Mouse (Mus musculus) lung, adult 2 months (tissue): ENCODE results near the gene Araf. TPM values are rescaled to one million over a fixed set of nuclear protein-coding genes. Genes with fewer than 3 reads are reported as not detected.
"Not testable (repeated sequence)": the region's sequence is repeated elsewhere in the genome, so short reads cannot be mapped to it uniquely, and the experiment has no call there.

Source experiments
- DNase-seq: peaks from one replicate; pipeline ENCODE4 v3.0.0; 2022
- H3K4me1 ChIP-seq: fragments of 200-500 bp; 2 replicates; pipeline ENCODE4 v1.6.1; 2011; ENCODE audit warnings: low read length; ENCODE audit not compliant: control insufficient read depth, insufficient read depth
- H3K4me3 ChIP-seq: fragments of 200-500 bp; replicated peaks from 2 replicates; pipeline ENCODE3; 2011; ENCODE audit warnings: low read depth, mild to moderate bottlenecking, control low read depth, low read length; ENCODE audit errors: extremely low read depth
- CTCF ChIP-seq: fragments of 200-500 bp; IDR thresholded peaks from 2 replicates; pipeline ENCODE4 v1.5.1; 2011; ENCODE audit warnings: mild to moderate bottlenecking, low read length, control low read depth; ENCODE audit not compliant: insufficient read depth
- POLR2A ChIP-seq: fragments of 200-500 bp; IDR thresholded peaks from 2 replicates; pipeline ENCODE4 v1.6.1; 2011; ENCODE audit warnings: low read depth, mild to moderate bottlenecking, control low read depth, low read length, borderline replicate concordance; ENCODE audit errors: extremely low read depth
- WGBS: fragments of 180-500 bp; shearing (Covaris S2); methylation state at CpG from one replicate; pipeline ENCODE4 v1.1.7; 2018; 5-methylcytosine and 5-hydroxymethylcytosine counted together
- polyA plus RNA-seq: library from polyadenylated mRNA; depleted of rRNA; stranded (reverse); fragments of >200 nt; gene quantifications from 2 replicates; pipeline ENCODE4 v1.2.3, GENCODE M21; 2012

Araf gene
- polyA plus RNA-seq, 1 experiment: 167 TPM

DNA sequence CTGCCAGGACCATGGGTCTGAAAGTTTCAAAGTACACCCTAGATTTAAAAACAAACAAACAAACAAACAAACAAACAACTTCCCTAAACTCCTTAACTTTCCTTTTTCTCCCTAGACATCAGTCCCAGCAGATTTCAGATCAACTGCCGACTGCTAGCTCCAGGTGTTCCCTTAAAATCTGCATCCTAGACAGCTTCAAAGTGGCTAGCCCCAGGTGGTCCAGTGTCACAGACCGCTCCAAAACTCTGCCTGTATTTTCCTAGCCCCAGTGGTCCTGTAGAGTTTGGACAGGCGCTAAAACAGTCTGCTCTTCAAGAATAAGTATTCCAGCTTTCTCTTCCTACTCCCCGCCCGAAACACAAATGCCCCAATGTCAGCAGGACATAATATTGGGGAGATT lies 3.4 kb upstream of the Araf start:
- 54% methylated on average over 5 of the region's 5 CpGs for WGBS
- Histone ChIP-seq H3K4me3 (no peak overlapping the region), H3K4me1 (no peaks in the 10 kb centered on the region)
- TF ChIP-seq CTCF (no peak), POLR2A (no peak)
- DNase-seq: no peak

DNA sequence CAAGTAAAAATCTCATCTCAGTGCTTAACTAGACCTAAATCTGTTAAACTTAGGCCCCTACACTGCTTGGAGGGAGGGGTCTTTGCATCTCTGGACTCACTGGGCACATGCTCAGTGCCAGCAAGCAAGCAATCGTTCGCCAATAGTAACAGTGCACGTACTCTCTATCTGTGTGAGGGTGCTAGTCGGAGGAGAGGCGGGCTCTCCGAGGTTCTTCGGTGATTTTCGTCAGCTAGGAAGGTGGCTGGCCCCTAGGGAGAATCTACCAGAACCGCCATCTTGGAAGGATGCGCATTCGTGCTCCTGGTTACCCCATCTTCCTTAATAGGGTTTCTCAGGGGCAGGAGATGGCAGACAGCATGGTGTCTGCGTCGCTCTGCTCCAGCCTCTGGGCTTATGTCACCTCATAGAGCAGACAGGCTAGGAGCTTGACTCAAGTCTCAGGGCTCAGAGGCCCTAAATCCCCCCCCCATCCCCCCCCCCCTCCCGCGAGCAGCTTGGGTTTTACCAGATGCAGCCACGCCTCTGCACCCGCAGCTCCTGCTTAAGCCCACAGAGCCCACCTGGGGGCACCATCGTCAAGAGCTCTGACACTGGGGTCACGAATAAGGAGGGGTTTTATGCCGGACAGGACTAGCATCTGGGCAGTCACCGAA lies 655 bp downstream of the Araf start:
- Histone ChIP-seq H3K4me3 (peak overlapping the region; percentile 80), H3K4me1 (no peaks in the 10 kb centered on the region)
- TF ChIP-seq POLR2A (no peak; the same call in 1 of the 2 replicates), CTCF (no peak)
- WGBS: 29% methylated on average over 21 of the region's 21 CpGs
- DNase-seq: peak; percentile 42

- peak overlapping the region; percentile 80 for H3K4me3 ChIP-seq
- TF ChIP-seq POLR2A: no peak
- TF ChIP-seq CTCF: no peak
- no peak for DNase-seq
- WGBS: 39% methylated on average over 7 of the region's 7 CpGs
- no peaks in the 10 kb centered on the region for H3K4me1 ChIP-seq
Observed at GRCm38 (mm10) chrX:20798797-20799147, 1.2 kb downstream of the Araf start.

DNA sequence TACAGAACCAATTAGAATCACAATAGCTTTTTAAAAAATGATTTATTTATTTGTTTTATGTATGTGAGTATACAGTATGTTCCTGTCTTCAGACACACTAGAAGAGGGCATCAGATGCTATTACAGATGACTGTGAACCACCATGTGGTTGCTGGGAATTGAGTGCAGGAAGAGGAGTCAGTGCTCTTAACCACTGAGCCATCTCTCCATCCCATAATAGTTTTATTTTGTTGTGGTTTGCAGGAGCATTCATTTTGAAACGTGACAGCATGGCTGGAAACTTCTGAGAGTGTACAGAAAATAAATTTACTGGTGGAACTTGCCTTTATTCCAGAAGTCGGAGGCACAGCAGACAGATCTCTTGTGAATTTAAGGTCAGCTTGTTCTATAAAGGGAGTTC lies 3.8 kb downstream of the Araf start:
- H3K4me1 ChIP-seq: no peaks in the 10 kb centered on the region
- H3K4me3 ChIP-seq: no peak overlapping the region
- TF ChIP-seq POLR2A (no peak), CTCF (no peak)
- no peak for DNase-seq
- 63% methylated on average over 2 of the region's 2 CpGs for WGBS

DNA sequence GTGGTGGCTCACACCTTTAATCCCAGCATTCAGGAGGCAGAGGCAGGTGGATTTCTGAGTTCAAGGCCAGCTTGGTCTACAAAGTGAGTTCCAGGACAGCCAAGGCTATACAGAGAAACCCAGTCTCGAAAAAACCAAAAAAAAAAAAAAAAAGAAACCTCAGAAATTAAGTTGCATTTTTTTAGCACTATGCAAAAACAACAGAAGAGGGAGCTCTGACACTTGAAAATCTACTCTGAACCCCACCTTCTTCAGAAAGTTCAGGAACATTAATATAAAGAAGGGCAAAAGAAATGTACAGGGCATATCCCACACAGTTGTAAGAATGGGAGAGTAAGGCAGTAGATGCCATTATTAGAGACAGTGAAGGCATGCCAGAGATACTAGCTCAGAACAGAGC lies 6.7 kb downstream of the Araf start:
- WGBS: 0% methylated on average over 1 of the region's 1 CpGs
- H3K4me1 ChIP-seq, DNase-seq, H3K4me3 ChIP-seq: not testable (repeated sequence)

DNA sequence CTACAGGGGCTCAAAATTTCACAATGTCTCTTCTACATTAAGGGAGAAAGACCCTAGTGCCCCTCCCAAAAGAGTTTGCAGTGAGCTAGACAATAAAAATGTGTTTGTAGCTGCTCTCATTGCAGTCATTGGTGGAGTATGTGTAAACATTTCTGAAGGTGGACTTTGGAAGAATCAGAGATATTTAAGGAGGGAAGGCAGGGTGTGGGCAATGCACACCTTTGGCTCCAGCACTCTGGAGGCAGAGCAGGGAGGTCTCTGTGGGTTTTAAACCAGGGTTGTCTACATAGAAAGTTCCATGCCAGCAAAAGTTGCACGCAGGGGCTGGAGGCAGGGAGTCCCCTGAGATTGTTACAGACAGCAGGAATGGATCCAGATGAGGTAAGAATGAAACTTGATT lies 8.7 kb downstream of the Araf start:
- no peak for DNase-seq
- Histone ChIP-seq H3K4me1 (no peaks in the 10 kb centered on the region), H3K4me3 (no peak overlapping the region)
- TF ChIP-seq POLR2A (no peak), CTCF (no peak)
- 71% methylated on average over 1 of the region's 1 CpGs for WGBS

DNA sequence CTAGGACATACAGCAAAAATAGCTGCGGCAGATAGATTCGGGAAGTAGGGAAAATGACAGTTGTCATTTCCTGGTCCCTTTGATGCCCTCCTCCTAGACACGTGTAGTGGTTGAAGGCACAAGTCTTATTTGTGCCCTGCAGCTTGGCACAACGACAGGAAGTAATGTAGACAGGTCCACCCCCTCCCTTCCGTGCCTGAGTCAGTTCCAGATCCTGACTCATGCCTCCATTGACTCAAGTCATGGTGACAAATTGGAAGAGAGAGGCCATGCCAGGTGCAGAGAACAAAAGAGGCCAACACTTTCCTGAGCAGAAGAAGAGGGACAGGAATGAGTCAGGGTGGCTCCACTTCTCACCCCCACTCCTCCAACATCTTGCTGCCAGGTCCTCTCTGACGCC lies 19.4 kb downstream of the Araf start:
- no peak for TF ChIP-seq POLR2A
- TF ChIP-seq CTCF: no peak
- Histone ChIP-seq H3K4me1 (0 out of 2 replicates have a peak, but pooled peaks cover 2% of the 10 kb centered on the region), H3K4me3 (no peak overlapping the region)
- no peak for DNase-seq
- WGBS: 40% methylated on average over 6 of the region's 6 CpGs

- DNase-seq: peak; percentile 66
- H3K4me3 ChIP-seq: peak overlapping the region; percentile 33
- 34% methylated on average over 19 of the region's 19 CpGs for WGBS
- H3K4me1 ChIP-seq: 0 out of 2 replicates have a peak, but pooled peaks cover 2% of the 10 kb centered on the region
- TF ChIP-seq CTCF (peak; percentile 72), POLR2A (no peak)
Observed at GRCm38 (mm10) chrX:20819204-20819628, 21.6 kb downstream of the Araf start.

GRCm38 (mm10) chrX:20819708-20820426 lies 22.3 kb downstream of the Araf start:
- no peak for TF ChIP-seq POLR2A
- TF ChIP-seq CTCF: peak; percentile 60
- WGBS: 37% methylated on average over 8 of the region's 8 CpGs
- H3K4me3 ChIP-seq: peak overlapping the region; percentile 36
- H3K4me1 ChIP-seq: 0 out of 2 replicates have a peak, but pooled peaks cover 2% of the 10 kb centered on the region
- DNase-seq: peak; percentile 37

DNA sequence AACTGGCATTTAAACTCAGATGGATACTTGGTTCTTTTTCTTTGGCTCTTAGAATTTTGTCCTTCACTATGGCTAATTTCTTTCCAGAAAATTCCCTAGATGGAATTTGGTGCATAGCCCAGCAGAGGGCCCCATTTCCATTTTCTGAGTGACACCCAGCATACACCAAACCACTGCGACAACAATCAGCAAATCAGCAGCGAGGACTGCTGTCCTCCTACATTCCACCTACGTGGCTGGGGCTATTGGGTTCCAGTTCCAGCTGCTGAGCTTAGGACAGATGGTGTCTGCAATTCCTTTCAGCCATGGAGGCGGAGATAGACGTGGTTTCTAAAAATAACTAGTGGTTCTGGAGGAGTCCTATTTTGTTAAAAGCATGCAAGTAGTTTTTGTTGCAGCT lies 31.3 kb downstream of the Araf start:
- WGBS: 23% methylated on average over 5 of the region's 5 CpGs
- Histone ChIP-seq H3K4me3 (no peak overlapping the region), H3K4me1 (no peaks in the 10 kb centered on the region)
- TF ChIP-seq POLR2A (no peak), CTCF (no peak)
- peak; percentile 14 for DNase-seq
